Mouse (Mus musculus) heart, adult 11 months (tissue): Measurements from ENCODE around the gene Tlcd1.

ENCODE experiments used
- DNase-seq: peaks from one replicate; pipeline ENCODE4 v3.0.0; 2022

Tlcd1 gene

DNA sequence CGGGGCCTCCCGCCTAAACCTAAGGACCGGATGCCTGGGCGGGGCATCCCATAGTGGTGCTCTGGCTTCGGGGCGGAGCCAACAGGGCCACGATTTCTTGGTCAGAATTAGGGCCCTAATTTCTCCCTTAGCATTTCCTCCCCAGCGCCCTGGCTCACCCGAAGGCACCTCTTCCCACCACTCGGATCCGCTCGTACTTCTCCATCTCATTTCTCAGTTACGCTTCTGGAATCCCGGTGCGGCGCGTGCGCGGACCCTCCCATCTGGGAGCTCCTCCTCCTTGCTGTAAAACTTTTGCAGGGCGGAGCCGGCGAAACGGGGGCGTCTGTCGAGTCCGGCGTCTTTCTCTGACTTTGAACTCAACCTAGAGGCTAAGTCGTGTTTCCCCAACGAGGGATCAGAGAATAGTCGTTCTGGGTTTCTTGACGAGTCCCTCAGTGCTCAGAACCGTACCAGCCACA, at the start of gene Tlcd1, which contains the start of gene Nek8:
Gene Tlcd1 (plus strand): TSS at position 310 of the 461 bp plus-strand sequence.
Gene Nek8 (minus strand): TSS at position 274 of the 461 bp plus-strand sequence.
- DNase-seq: peak; percentile 99

DNA sequence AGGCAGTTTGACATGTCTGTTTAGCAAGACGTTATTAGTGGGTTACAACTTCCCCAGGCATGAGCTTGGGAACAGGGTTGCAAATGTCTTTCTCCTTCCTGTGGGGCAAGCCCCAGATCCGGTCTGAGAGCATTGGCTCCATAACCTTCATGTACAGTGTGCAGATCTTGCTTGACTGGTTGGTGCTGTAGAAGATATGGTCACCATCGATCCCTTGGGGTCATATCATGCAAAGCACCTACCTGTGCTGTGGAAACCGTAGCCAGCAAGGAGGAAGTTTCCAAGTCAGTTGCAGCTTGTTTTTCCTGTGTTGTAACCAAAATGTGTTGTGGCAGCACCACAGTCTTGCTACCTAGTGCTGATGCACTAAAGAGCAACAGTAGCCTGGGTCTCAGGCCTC, 49.8 kb upstream of the Tlcd1 start:
- peak; percentile 83 for DNase-seq

GRCm38 (mm10) chr11:78129458-78129857, 47.1 kb upstream of the Tlcd1 start:
- DNase-seq: no peak

- DNase-seq: no peak
These were observed 42.6 kb upstream of the Tlcd1 start for GRCm38 (mm10) chr11:78133915-78134314.

DNA sequence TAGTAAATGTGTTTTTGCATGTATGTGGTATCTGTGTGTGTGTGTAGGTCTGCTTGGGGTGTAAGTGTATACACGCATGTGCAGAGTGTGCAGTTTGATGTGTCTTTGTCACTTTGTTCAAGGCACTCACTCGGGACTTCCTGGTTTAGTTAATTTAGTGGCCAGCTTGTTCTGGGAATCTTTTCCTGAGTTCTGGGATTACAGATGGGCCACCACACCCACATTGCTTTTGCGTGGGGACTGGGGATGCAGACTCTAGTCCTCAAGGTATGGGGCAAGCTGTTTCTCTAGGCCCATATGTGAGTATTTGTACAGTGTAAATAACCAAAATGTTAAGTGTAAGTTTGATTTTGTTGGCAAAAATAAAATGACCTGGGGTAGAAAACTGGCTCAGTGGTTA, 42.2 kb upstream of the Tlcd1 start:
- peak; percentile 85 for DNase-seq

DNA sequence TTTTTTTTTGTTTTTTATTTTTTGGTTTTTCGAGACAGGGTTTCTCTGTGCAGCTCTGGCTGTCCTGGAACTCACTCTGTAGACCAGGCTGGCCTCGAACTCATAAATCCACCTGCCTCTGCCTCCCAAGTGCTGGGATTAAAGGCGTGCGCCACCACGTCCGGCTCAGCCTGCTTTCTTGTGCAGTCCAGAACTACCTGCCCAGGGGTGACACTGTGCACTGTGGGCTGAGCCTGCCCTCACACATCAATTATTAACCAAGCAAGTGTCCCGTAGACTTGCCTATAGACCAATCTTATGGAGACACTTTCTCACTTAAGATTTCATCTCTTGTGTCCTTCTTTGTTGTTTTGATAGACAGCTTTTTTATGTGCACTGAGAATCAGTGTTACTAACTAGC, 41.2 kb upstream of the Tlcd1 start:
- peak; percentile 73 for DNase-seq

DNA sequence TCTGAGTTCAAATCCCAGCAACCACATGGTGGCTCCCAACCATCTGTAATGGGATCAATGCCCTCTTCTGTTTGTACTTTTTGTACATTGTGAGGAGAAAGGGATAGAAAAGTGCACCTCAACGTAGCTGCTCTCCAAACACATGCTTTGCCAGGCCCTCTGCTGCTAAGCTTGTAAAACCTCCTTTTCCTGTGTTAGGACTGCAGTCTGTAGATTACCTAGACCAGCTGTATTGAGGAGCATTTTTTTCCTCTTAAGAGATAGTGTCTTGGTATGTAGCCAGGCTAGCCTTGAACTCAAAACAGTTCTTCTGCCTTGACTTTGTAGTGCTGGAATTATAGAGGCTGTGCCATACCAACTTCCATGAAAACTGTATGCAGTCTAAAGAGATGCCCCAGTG, 40.4 kb upstream of the Tlcd1 start:
- no peak for DNase-seq

- peak; percentile 92 for DNase-seq
These were observed 38.9 kb upstream of the Tlcd1 start for GRCm38 (mm10) chr11:78137584-78137983.

DNA sequence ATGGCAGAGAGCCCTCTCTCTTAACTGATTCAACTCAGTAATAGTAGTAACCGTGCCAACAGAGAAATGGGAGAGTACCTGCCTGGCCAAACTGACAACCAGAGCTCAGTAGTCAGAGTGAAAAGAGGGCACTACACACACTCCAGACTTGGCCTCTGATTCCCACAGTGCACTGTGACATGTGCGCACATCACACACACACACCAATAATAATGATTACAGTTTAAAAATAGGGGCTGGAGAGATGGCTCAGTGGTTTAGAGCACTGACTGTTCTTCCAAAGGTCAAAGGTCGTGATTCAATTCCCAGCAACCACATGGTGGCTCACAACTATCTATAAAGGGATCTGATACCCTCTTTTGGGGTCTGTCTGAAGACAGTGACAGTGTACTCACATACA, 38.5 kb upstream of the Tlcd1 start:
- DNase-seq: peak; percentile 88

DNA sequence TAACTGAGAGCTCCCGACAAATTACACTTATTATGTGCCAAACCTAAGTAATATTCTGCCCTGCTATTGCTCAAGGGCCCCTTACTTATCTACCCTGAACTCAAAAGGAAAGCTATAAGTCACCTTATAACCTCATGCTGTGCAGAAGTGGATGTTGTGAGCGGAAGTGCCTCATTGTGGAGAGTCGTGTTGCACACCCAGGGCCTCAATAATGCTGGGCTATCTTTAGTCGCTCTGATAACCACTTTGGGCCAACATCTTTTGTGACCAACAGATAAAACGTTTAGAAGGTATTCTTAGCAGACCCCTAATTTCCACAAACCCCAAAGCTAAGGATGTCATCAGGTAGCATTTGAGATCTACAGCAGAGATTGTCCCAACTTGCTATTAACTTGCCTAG, 35.8 kb upstream of the Tlcd1 start:
- no peak for DNase-seq

DNA sequence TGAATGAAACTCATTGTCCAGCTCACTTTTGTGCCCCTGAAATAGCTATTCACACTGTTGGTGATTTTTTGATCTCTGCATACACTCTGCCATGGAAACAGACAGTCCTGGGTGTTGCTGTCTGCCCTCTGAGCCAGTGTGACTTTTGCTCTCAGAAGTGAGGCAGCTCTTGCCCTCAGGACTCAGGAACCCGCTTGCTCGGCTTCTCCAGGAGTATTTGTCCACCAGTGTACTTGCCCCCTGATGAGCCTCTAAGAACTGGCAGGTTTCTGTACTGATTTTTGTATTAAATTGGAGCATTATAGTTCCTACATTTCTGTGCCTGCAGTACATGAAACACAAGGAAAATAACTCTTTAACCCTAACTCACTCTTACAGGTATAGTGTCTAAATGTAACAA, 33.0 kb upstream of the Tlcd1 start:
- DNase-seq: peak; percentile 67

DNA sequence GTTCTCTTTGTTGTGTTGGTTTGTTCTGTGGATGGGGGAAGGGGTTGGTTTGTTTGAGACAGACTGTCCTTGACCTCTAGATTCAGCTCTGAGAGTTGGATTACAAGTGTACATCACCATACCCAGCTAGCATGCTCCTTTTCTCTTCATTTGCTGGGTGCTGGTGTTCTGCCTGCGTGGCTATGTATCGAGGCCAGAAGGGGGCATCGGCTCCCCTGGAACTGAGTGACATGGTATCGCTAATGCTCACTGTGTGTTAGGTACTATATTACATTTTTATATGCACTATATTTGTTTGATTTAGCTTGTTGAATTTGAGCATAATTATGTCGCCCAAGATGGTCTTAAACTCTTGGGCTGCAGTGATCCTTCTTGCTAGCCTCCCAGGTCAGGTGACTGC, 30.3 kb upstream of the Tlcd1 start:
- DNase-seq: peak; percentile 74

DNA sequence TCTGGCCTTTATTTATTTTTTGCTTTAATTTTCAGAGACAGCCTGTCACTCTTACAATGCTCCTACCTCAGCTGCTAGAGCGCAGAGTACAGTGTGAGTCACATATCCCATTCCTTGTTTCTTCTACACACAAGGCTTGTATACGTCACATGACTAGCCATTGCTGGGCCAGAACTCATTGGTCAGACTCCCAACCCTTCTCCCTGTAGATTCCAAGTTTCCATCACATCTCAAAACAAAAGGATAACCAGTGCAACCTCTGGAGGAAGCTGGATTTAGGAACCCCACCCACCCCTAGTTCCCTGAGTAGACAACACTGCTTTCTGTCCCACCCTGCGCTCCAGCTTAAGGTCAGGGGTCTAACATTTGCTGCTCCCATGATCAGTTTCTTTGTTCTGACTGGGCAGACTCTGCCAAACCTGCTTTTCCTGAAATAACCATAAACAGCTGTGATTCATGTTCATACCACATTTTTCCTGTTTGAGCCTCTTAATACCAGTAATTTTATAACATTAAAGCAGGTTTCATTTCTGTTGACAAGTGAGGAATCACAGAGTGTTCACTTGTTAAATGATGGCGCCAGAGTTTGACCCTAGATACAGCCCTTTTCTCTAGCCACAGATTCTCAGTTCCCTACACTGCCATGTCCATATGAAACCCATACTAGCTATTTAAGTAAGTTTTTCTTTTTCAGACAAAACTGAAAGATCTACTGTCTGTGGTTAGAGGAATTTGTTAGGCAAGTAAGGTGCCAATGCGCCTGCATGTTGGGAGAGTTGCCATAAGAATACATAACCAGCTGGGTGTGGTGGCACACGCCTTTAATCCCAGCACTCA, 29.6 kb upstream of the Tlcd1 start:
- DNase-seq: peak; percentile 96

GRCm38 (mm10) chr11:78151161-78151560, 25.4 kb upstream of the Tlcd1 start:
- DNase-seq: no peak

DNA sequence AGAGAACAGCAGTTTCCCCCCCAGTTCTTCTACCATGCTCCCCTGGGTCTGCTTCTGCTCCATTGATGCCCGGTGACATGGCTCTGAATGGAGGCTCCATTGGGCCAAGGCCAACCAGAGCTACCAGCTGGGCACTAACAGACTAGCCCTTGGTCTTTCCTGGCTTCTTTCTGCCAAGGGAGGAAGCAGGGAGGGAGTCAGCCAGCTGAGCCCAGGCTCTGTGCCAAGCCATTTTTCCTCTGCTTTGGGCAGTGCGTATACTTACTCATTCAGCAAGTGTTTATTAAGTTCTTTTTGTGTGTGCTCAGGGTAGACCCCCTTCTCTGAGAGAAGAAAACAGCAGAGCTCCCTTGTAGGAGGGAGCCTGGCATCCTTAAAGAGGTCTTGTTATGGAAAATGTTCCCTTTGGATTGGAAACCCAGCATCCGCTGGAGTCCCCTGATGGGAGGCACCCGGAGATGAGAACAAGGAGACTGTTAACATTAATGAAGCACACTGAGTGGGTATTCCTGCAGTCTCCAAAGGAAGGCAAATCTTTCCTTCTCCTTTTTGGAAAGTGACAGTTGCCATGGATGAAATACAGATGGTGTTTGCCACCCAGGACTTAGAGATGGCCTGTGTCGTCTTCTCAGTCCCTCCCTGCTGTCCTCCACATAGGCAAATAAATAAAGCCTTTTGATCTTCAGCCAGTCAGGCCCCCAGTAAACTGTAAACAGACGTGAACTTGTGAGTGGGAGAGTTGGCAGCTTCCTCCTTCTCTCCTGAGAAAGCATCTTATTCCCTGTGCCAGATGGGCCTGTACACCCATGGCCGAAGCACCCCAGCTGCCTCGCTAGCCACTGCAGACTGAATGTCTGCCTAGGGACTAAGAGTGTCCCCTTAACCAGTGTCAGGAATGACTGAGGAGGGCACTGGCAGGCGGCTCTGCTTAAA, 23.9 kb upstream of the Tlcd1 start:
- peak; percentile 96 for DNase-seq

GRCm38 (mm10) chr11:78153778-78154177, 22.7 kb upstream of the Tlcd1 start:
- no peak for DNase-seq

- DNase-seq: no peak
These were observed 20.8 kb upstream of the Tlcd1 start for GRCm38 (mm10) chr11:78155674-78156073.

DNA sequence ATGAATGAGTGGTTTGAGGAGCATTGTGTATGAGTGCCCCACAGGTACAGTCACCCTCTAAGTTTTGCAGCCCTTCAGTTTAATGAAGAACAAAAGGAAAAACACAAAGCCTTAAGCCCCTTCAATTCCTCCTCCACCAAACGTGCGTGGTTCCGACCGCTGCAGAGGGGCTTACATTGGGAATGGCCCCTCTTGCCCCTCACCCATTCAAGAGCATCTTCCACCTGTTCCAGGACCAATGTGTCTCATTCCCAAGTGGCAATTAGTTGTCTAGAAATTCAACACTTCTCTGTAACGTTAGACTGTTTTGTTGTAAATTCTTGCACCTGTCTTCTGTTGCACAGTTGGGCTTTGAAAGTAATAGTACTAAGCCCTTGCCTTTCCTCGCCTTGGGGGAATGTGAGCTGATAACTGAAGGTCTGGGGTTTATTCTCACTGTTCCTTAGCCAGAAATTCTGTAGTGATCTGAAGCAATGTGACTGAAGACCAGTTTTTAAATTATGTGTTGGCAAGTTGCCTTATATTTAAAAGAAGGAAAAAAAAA, 20.3 kb upstream of the Tlcd1 start:
- no peak for DNase-seq

DNA sequence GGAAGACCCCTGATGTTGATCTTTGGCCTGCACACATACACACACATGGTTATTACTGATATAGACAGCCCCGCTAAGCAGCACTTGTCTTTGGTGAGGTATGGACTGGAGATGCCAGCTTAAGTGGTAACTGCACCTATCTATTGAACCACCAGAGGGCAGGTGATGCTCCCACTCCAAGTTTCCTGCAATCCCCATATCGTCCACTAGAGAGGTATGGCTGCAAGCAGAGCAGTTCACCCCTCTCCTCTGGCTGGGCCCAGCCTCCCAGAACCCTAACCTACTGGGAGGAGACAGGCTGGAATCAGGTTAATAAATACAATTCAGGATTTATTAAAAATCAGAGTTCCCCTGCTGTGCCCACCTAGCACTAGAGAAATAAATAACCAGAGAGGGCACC, 17.4 kb upstream of the Tlcd1 start:
- peak; percentile 96 for DNase-seq

- peak; percentile 92 for DNase-seq
These were observed 17.0 kb upstream of the Tlcd1 start for GRCm38 (mm10) chr11:78159557-78159956.

DNA sequence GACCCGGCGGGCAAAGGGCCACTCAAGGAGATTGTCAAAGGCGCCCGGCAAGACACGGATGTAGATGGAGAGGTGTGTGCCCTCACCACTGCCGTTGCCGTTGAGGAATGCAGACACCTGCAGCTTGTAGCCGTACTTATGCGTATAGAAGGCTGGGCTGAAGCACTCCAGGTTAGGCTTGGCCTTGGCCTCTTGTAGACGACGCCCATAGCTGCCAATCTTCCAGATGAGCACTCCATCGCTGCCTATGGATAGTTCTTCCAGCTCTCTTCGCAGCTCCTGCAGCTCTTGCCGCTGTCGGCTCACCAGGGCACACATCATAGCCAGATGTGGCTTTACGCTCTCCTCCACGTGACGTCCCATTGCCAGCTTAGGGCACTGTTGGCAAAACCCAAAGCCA, 16.3 kb upstream of the Tlcd1 start:
- peak; percentile 91 for DNase-seq

DNA sequence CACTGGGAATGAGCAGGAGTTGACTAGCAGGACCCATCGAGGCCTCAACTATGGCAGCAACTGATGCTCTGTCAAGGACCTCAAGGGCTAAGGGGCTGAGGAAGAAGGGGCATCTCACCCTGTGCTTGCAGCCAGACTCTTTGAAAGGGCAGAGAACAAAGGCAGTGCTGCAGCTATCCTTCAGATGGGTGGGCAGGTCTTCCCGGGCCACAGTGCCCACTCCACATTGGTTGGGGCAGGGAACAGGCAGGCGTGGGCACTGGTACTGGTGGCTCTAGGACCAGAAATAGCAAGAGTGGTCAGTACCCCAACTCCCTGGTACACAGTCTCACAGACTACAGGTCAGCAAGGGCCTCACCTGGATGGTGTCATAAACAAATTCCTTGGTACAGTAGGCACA, 15.8 kb upstream of the Tlcd1 start:
- DNase-seq: peak; percentile 89

- DNase-seq: peak; percentile 90
These were observed 15.3 kb upstream of the Tlcd1 start for GRCm38 (mm10) chr11:78161169-78161568.
